Mouse (Mus musculus) splenic B cell, adult 2 months (primary cell): ENCODE results near the gene Cabin1.
A peak's percentile ranks its signal among the peaks of the same experiment; 100 is the strongest.

Source experiments
- DNase-seq: peaks from one replicate; pipeline ENCODE4 v3.0.0-alpha.2; 2011; ENCODE audit warnings: low read depth, low spot score
- H3K27me3 ChIP-seq: 2 replicates; pipeline ENCODE4 v1.6.1; 2012; ENCODE audit warnings: mild to moderate bottlenecking, low read length, moderate library complexity, mixed read lengths; ENCODE audit not compliant: control insufficient read depth, poor library complexity, insufficient read depth, severe bottlenecking
- H3K36me3 ChIP-seq: 2 replicates; pipeline ENCODE4 v1.6.1; 2012; ENCODE audit warnings: mild to moderate bottlenecking, low read length, moderate library complexity, mixed read lengths; ENCODE audit not compliant: control insufficient read depth, poor library complexity, insufficient read depth, severe bottlenecking

Gene Cabin1

GRCm38 (mm10) chr10:75651381-75652068, 112.6 kb downstream of the Cabin1 start:
- no peak for DNase-seq
- H3K27me3 ChIP-seq: no peaks in the 10 kb centered on the region
- H3K36me3 ChIP-seq: peaks cover 12% of the 10 kb centered on the region

GRCm38 (mm10) chr10:75650306-75650902, 113.7 kb downstream of the Cabin1 start:
- DNase-seq: no peak
- Histone ChIP-seq H3K36me3 (peaks cover 12% of the 10 kb centered on the region), H3K27me3 (no peaks in the 10 kb centered on the region)

GRCm38 (mm10) chr10:75649406-75649995, 114.6 kb downstream of the Cabin1 start:
- Histone ChIP-seq H3K36me3 (peaks cover 8% of the 10 kb centered on the region), H3K27me3 (no peaks in the 10 kb centered on the region)
- no peak for DNase-seq

GRCm38 (mm10) chr10:75649001-75649400, 115.1 kb downstream of the Cabin1 start:
- no peak for DNase-seq
- peaks cover 8% of the 10 kb centered on the region for H3K36me3 ChIP-seq
- H3K27me3 ChIP-seq: no peaks in the 10 kb centered on the region

GRCm38 (mm10) chr10:75648091-75648490, 116.0 kb downstream of the Cabin1 start:
- Histone ChIP-seq H3K27me3 (no peaks in the 10 kb centered on the region), H3K36me3 (peaks cover 8% of the 10 kb centered on the region)
- no peak for DNase-seq

GRCm38 (mm10) chr10:75647362-75647761, 116.8 kb downstream of the Cabin1 start:
- peaks cover 8% of the 10 kb centered on the region for H3K36me3 ChIP-seq
- no peaks in the 10 kb centered on the region for H3K27me3 ChIP-seq
- no peak for DNase-seq

GRCm38 (mm10) chr10:75646406-75646805, 117.7 kb downstream of the Cabin1 start:
- no peak for DNase-seq
- Histone ChIP-seq H3K36me3 (peaks cover 5% of the 10 kb centered on the region), H3K27me3 (no peaks in the 10 kb centered on the region)

- DNase-seq: no peak
- Histone ChIP-seq H3K36me3 (peaks cover 5% of the 10 kb centered on the region), H3K27me3 (no peaks in the 10 kb centered on the region)
Measured at GRCm38 (mm10) chr10:75645616-75646015, 118.5 kb downstream of the Cabin1 start.

GRCm38 (mm10) chr10:75643741-75644343, 120.3 kb downstream of the Cabin1 start, which contains the start of gene Susd2:
Gene Susd2, minus strand, starts transcription at chr10:75644008.
- H3K36me3 ChIP-seq: no peaks in the 10 kb centered on the region; the same call in none of the 2 replicates
- DNase-seq: peak; percentile 58
- H3K27me3 ChIP-seq: no peaks in the 10 kb centered on the region

- H3K36me3 ChIP-seq: no peaks in the 10 kb centered on the region; the same call in 1 of the 2 replicates
- H3K27me3 ChIP-seq: no peaks in the 10 kb centered on the region
- no peak for DNase-seq
Measured at GRCm38 (mm10) chr10:75642891-75643290, 121.2 kb downstream of the Cabin1 start.

- Histone ChIP-seq H3K36me3 (no peaks in the 10 kb centered on the region; the same call in 1 of the 2 replicates), H3K27me3 (no peaks in the 10 kb centered on the region)
- DNase-seq: no peak
Measured at GRCm38 (mm10) chr10:75642436-75642835, 121.7 kb downstream of the Cabin1 start.

GRCm38 (mm10) chr10:75641721-75642222, 122.4 kb downstream of the Cabin1 start:
- no peaks in the 10 kb centered on the region; the same call in 1 of the 2 replicates for H3K36me3 ChIP-seq
- H3K27me3 ChIP-seq: no peaks in the 10 kb centered on the region
- no peak for DNase-seq

GRCm38 (mm10) chr10:75637711-75638110, 126.4 kb downstream of the Cabin1 start:
- H3K27me3 ChIP-seq: no peaks in the 10 kb centered on the region
- DNase-seq: no peak
- H3K36me3 ChIP-seq: no peaks in the 10 kb centered on the region

- Histone ChIP-seq H3K36me3 (no peaks in the 10 kb centered on the region), H3K27me3 (no peaks in the 10 kb centered on the region)
- DNase-seq: no peak
Measured at GRCm38 (mm10) chr10:75636084-75636786, 127.9 kb downstream of the Cabin1 start.
